Mouse (Mus musculus) heart, embryonic 13.5 days (tissue): ENCODE measurements around the gene Tcp11l2. TPM values are rescaled to one million over a fixed set of nuclear protein-coding genes. Genes with fewer than 3 reads are reported as not detected.

Experiments
- ATAC-seq: fragments of 200-750 bp; cut with Nextera tagmentation; 2 replicates; pipeline ENCODE4 v1.8.0; 2017; ENCODE audit warnings: moderate TSS enrichment; ENCODE audit not compliant: insufficient number of reproducible peaks, low FRiP score, low TSS enrichment; ENCODE audit errors: extremely low read depth
- H3K27ac ChIP-seq: fragments of 300-500 bp; sonication (generic); replicated peaks from 2 replicates; pipeline ENCODE4 v1.5.1; 2015; ENCODE audit warnings: moderate library complexity, mild to moderate bottlenecking, inconsistent platforms
- H3K27me3 ChIP-seq: fragments of 300-500 bp; sonication (generic); replicated peaks from 2 replicates; pipeline ENCODE4 v1.6.1; 2015; ENCODE audit warnings: mild to moderate bottlenecking, inconsistent platforms
- H3K36me3 ChIP-seq: fragments of 300-500 bp; sonication (generic); 2 replicates; pipeline ENCODE4 v1.6.1; 2015; ENCODE audit warnings: mild to moderate bottlenecking, inconsistent platforms
- H3K4me1 ChIP-seq: fragments of 300-500 bp; sonication (generic); 2 replicates; pipeline ENCODE4 v1.6.1; 2015; ENCODE audit warnings: inconsistent platforms
- H3K4me2 ChIP-seq: fragments of 300-500 bp; sonication (generic); 2 replicates; pipeline ENCODE4 v1.6.1; 2015; ENCODE audit warnings: inconsistent platforms, mild to moderate bottlenecking, moderate library complexity
- H3K4me3 ChIP-seq: fragments of 300-500 bp; sonication (generic); 2 replicates; pipeline ENCODE4 v1.5.1; 2015; ENCODE audit warnings: moderate library complexity, mild to moderate bottlenecking, inconsistent platforms
- H3K9ac ChIP-seq: fragments of 300-500 bp; sonication (generic); 2 replicates; pipeline ENCODE4 v1.6.1; 2015; ENCODE audit warnings: inconsistent platforms, mild to moderate bottlenecking, moderate library complexity
- H3K9me3 ChIP-seq: fragments of 300-500 bp; sonication (generic); 2 replicates; pipeline ENCODE4 v1.6.1; 2016; ENCODE audit warnings: inconsistent platforms
- WGBS: fragments of 180-500 bp; shearing (Covaris S2); methylation state at CpG from one replicate; pipeline ENCODE4 v1.1.7; 2015; ENCODE audit warnings: mixed read lengths; 5-methylcytosine and 5-hydroxymethylcytosine counted together
- polyA plus RNA-seq: library from polyadenylated mRNA; unstranded; fragments of >200 nt; fragmentation: Nextera tagmentation; extraction: Ambion mirVana; gene quantifications from 2 replicates; pipeline ENCODE4 v1.2.1, GENCODE M21; 2015

Tcp11l2 gene
- polyA plus RNA-seq, 1 experiment from 2014 or later, result 30.6 TPM

DNA sequence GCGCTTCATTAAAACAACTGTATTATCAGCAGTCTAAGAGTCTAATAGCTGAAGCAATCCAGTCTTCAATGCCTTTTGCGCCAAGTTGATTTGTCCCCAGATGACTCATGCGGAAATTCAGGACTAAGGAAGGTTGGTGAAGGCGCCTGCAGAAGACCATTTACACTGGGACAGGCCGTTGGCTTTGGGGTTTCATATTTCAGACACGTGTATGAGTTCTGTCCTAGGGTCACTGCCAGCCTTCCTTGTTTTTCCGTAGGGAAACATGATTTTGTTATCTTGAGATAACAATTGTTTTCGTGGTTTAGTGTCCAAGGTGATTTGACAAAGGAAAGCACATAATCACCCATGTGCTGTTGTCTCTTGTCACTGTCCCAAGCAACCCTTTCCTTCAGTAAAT is 4.8 kb downstream of the Tcp11l2 start:
- Histone ChIP-seq H3K4me3 (no peak overlapping the region), H3K4me2 (peak overlapping the region; percentile 90), H3K27ac (no peak overlapping the region), H3K9me3 (no peaks in the 10 kb centered on the region), H3K9ac (no peak overlapping the region), H3K36me3 (no peaks in the 10 kb centered on the region), H3K27me3 (no peaks in the 10 kb centered on the region), H3K4me1 (peaks cover 63% of the 10 kb centered on the region)
- 28% methylated on average over 8 of the region's 8 CpGs for WGBS
- no peak for ATAC-seq

DNA sequence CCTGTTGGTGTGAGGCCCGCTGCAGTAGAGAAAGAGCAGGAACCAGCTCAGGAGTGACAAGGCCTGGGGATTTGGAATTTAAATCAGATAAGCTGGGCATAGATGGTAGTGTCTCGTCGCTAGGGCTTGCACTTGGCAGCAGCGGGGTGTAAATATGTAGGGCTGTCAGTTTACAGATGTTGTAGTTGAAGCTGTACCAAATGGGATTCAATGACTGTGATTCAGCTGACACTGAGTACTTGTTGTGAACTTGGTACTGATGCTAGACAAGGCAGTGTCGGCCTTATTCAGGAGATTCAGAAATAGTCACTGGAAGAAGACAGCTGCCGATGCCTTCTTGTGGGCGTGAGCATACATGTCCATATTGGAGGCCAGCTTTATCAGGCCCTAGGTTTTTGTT is 5.8 kb downstream of the Tcp11l2 start:
- peak overlapping the region; percentile 21; the same call in 1 of the 2 replicates for H3K27ac ChIP-seq
- no peaks in the 10 kb centered on the region for H3K27me3 ChIP-seq
- no peaks in the 10 kb centered on the region for H3K9me3 ChIP-seq
- H3K4me3 ChIP-seq, result no peak overlapping the region
- 46% methylated on average over 7 of the region's 7 CpGs for WGBS
- no peak for ATAC-seq
- no peak overlapping the region for H3K4me2 ChIP-seq
- H3K9ac ChIP-seq, result no peak overlapping the region
- H3K36me3 ChIP-seq, result peaks cover under 1% of the 10 kb centered on the region; the same call in 1 of the 2 replicates
- H3K4me1 ChIP-seq, result peaks cover 63% of the 10 kb centered on the region

DNA sequence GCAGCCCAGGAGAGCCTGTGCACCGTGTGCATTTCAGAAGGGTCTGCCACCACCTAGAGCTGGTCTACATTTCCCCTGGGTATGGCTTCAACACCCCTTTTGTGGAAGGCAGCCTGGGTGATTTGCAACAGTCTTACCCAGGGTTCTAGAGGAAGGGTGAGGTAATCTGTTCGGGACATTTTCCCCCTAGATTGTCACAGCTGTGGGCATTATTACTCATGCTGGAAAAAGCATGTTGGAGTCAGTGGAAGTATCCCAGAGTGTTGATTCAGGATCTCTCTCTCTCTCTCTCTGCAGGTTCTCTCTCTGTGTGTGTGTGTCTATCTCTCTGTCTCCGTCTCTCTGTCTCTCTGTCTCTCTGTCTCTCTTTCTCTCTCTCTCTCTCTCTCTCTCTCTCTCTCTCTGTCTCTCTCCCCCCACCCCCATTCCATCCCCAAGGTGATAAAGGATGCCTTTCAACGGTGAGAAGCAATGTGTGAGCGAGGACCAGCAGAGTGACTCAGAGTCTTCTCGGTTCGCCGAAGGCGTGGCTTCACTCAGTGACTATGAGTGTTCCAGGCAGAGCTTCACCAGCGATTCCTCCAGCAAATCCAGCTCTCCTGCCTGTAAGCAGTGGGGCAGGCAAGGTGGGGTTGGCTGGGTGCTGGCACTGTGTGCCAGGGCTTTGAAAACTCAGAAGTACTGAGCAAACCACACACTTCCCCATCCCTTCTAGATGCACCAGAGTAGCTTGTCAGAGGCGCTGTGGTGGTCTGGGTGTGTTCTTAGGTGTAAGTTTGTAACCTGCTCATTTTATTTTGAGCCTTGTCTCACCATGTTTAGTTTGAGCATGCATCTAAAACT is 8.2 kb downstream of the Tcp11l2 start:
- H3K27ac ChIP-seq, result 0 out of 2 replicates have a peak overlapping the region, but pooled peaks have one; percentile 8
- H3K4me2 ChIP-seq, result peak overlapping the region; percentile 46
- no peaks in the 10 kb centered on the region for H3K27me3 ChIP-seq
- peaks cover 44% of the 10 kb centered on the region for H3K4me1 ChIP-seq
- H3K9ac ChIP-seq, result 0 out of 2 replicates have a peak overlapping the region, but pooled peaks have one; percentile 44
- no peaks in the 10 kb centered on the region for H3K9me3 ChIP-seq
- H3K36me3 ChIP-seq, result peaks cover 13% of the 10 kb centered on the region
- ATAC-seq, result no peak
- no peak overlapping the region for H3K4me3 ChIP-seq
- 28% methylated on average over 11 of the region's 11 CpGs for WGBS

DNA sequence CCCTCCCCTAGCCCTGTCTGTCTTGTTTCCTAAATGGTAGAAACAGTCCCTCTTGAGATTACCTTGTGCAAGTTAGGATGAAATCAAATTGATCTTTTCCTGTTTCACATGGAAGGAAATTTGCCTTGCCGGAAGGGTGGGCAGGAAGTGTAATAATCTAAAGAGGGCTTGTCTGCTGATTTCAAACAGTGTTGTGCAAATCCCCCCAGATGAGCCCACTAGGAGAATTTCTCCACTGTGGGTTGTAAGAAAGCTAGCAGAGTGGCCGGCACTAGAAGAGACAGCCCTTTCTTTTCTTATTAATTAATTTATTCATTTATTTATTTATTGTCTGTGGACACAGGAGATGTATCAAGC is 8.8 kb downstream of the Tcp11l2 start:
- H3K9ac ChIP-seq, result no peak overlapping the region
- WGBS, result 62% methylated on average over 2 of the region's 2 CpGs
- no peak for ATAC-seq
- H3K36me3 ChIP-seq, result peaks cover 19% of the 10 kb centered on the region
- H3K4me2 ChIP-seq, result peak overlapping the region; percentile 46
- H3K27ac ChIP-seq, result 0 out of 2 replicates have a peak overlapping the region, but pooled peaks have one; percentile 8
- no peaks in the 10 kb centered on the region for H3K9me3 ChIP-seq
- no peak overlapping the region for H3K4me3 ChIP-seq
- peaks cover 44% of the 10 kb centered on the region for H3K4me1 ChIP-seq
- H3K27me3 ChIP-seq, result no peaks in the 10 kb centered on the region

DNA sequence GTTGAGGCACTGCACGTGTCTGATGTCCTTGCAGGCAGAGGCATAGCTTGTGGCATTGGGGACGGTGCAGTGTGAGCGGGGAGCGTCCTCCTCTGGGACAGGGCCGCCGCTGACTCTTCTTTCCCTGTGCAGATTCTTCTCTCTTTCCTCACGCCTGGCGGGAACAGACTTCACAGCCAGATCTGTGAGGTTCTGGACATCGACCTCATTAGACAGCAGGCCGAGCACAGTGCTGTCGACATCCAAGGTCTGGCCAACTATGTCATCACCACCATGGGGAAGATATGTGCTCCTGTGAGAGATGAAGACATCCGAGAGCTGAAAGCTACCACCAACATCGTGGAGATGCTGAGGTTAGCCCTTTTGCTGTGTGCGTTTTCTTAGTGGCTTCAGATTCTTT is 14.5 kb downstream of the Tcp11l2 start:
- Histone ChIP-seq H3K4me3 (no peak overlapping the region), H3K9me3 (no peaks in the 10 kb centered on the region), H3K36me3 (peaks cover 57% of the 10 kb centered on the region), H3K27ac (no peak overlapping the region), H3K9ac (no peak overlapping the region), H3K4me2 (no peak overlapping the region), H3K4me1 (peaks cover under 1% of the 10 kb centered on the region; the same call in 1 of the 2 replicates), H3K27me3 (no peaks in the 10 kb centered on the region)
- WGBS, result 61% methylated on average over 14 of the region's 14 CpGs
- no peak for ATAC-seq

DNA sequence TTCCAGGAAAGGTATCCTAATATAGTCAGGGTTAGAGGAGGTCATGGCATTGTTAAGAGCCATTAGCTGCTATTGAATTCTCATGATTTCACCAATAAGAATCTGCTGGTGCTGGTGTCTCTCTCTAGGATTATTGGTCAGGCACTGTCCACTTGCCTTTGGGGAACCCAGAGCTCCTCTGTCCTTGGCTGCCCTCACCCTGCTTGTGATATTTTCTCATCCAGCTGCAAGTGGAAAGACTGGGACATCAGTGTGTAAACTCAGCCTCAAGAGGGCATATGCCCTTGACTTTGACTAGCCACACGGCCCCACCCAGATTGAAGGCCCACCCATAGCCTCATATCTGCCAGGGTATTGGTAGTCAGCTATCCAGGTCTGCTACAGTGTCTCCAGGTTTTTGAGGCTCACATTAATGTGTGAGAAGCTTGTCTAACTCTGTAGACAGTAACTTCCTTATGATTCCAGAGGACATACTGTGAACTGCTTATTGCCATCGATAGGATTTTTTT is 15.3 kb downstream of the Tcp11l2 start:
- Histone ChIP-seq H3K4me1 (peaks cover 5% of the 10 kb centered on the region), H3K36me3 (peaks cover 57% of the 10 kb centered on the region), H3K4me2 (no peak overlapping the region), H3K9me3 (no peaks in the 10 kb centered on the region), H3K9ac (no peak overlapping the region), H3K27ac (no peak overlapping the region), H3K4me3 (no peak overlapping the region), H3K27me3 (no peaks in the 10 kb centered on the region)
- no peak for ATAC-seq
- 79% methylated on average over 2 of the region's 2 CpGs for WGBS

DNA sequence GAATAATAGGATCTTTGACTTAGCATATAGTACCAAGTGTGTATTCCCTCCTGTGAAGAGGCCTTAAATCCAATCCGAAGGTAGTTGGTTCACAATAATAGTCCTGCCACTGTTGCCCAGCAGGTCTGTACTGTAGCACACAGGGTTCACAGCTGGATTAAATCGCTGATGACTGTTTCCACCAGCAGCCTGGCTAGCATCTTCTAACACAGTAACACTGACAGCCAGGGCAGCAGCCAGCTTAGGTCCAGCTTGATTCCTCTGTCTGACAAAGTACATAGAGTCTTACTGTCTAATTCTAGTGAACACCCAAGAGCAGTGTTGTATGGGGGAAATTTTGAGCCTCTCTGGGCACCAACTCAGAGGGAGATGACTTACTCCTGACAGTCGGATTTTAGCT is 16.3 kb downstream of the Tcp11l2 start:
- Histone ChIP-seq H3K4me3 (no peak overlapping the region), H3K4me1 (peaks cover 15% of the 10 kb centered on the region), H3K27ac (no peak overlapping the region), H3K36me3 (peaks cover 52% of the 10 kb centered on the region), H3K27me3 (no peaks in the 10 kb centered on the region), H3K4me2 (no peak overlapping the region), H3K9me3 (no peaks in the 10 kb centered on the region), H3K9ac (no peak overlapping the region)
- no peak for ATAC-seq
- WGBS, result 53% methylated on average over 3 of the region's 3 CpGs

DNA sequence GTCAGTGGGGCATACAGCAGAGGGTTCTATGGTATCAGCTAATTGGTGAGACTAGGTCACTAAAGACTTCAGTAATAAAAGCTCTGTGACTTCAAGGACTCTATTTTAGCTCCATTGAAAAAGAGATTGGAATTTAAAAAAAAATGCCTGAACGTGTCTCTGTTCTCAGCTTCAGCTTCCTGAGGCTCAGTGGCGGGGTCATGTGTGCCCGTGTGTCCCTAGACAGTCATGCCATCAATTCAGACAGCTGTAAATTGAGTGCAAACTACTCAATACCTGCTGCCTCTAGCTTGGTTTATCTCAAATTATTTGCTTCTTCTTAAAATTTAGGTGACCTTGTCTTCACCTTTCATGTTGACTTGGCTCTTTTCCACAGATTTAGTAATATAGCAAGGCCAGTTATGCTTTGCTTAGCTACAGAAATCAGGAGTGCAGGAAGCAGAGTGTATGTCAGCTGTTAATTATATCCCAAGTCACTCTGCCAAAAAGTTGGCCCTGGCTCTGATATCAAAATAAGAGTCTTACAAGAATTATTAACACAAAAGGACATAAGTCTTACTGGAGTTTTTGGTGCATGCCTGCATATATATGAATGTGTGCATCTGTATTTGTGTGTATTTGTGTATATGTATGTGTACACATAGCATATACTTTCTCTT is 20.8 kb downstream of the Tcp11l2 start:
- H3K27ac ChIP-seq, result peak overlapping the region; percentile 92
- H3K27me3 ChIP-seq, result no peaks in the 10 kb centered on the region
- peaks cover 15% of the 10 kb centered on the region for H3K4me1 ChIP-seq
- no peak for ATAC-seq
- H3K36me3 ChIP-seq, result peaks cover 25% of the 10 kb centered on the region
- no peak overlapping the region for H3K9ac ChIP-seq
- H3K4me2 ChIP-seq, result peak overlapping the region; percentile 25; the same call in 1 of the 2 replicates
- no peak overlapping the region for H3K4me3 ChIP-seq
- WGBS, result 13% methylated on average over 3 of the region's 3 CpGs
- no peaks in the 10 kb centered on the region for H3K9me3 ChIP-seq

DNA sequence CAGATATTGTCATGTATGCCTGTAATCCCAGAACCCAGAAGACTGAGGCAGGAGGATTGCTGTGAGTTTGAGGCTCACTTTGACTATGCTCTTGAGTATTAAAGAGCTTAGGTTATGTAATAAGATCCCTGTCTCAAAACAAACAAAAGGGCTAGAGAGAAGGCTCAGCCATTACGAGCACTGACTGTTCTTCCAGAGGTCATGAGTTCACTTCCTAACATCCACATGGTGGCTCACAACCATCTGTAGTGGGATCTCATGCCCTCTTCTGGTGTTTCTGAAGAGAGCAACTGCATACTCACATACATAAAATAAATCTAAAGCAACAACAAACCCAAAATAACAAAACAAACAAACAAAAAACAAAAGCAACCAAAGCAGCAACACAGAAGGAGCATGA is 21.7 kb downstream of the Tcp11l2 start:
- ATAC-seq, result no peak
- H3K4me3 ChIP-seq, result no peak overlapping the region
- H3K4me1 ChIP-seq, result peaks cover 15% of the 10 kb centered on the region
- no peaks in the 10 kb centered on the region for H3K27me3 ChIP-seq
- H3K27ac ChIP-seq, result peak overlapping the region; percentile 92
- H3K9me3 ChIP-seq, result no peaks in the 10 kb centered on the region
- H3K36me3 ChIP-seq, result peaks cover 16% of the 10 kb centered on the region
- H3K4me2 ChIP-seq, result no peak overlapping the region
- 63% methylated on average over 1 of the region's 1 CpGs for WGBS
- H3K9ac ChIP-seq, result no peak overlapping the region

DNA sequence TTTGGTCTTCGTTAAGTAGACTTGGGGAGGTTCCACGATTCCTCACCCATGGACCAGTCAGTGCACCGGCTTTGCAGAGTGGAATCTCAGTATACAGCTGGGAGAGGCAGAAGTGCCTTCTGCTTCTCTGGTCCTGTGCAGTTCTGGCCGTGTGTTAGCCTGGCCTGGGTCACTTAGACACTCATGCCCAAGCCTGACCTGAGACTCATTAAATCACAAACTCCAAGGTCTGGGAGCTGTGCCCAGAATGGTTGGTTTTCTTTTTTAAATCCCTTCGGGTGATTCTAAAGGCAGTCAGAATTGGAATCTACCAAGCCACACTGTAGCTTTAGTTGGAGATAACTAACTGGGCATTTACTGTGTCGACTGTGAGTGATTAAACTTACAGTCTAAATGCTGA is 23.7 kb downstream of the Tcp11l2 start:
- no peak overlapping the region for H3K4me3 ChIP-seq
- no peak for ATAC-seq
- peaks cover 15% of the 10 kb centered on the region for H3K4me1 ChIP-seq
- WGBS, result 76% methylated on average over 6 of the region's 6 CpGs
- H3K36me3 ChIP-seq, result peaks cover 10% of the 10 kb centered on the region
- no peaks in the 10 kb centered on the region for H3K27me3 ChIP-seq
- no peaks in the 10 kb centered on the region for H3K9me3 ChIP-seq
- no peak overlapping the region for H3K4me2 ChIP-seq
- H3K9ac ChIP-seq, result no peak overlapping the region
- H3K27ac ChIP-seq, result no peak overlapping the region

DNA sequence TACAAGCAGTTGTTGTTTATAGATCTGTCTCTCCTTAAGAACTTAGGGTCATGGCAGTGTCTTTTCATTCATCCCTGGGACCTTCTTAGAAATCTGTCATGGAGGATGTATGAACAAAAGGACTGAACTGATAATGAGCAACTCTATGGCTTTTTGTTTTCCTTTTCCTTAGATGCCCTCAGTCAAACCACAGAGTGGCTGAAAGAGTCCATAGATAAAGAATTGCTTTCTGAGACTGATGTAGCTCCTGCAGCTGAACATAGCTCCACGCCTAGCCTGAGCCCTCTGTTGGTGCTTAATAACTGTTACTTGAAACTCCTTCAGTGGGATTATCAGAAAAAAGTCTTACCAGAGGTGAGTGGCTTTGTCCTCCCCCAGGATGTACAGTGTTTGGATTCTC is 27.9 kb downstream of the Tcp11l2 start:
- Histone ChIP-seq H3K36me3 (peaks cover 27% of the 10 kb centered on the region), H3K4me2 (no peak overlapping the region), H3K27me3 (no peaks in the 10 kb centered on the region), H3K4me1 (peaks cover 12% of the 10 kb centered on the region), H3K27ac (no peak overlapping the region), H3K9ac (no peak overlapping the region), H3K4me3 (no peak overlapping the region), H3K9me3 (no peaks in the 10 kb centered on the region)
- ATAC-seq, result no peak
- WGBS, result 74% methylated on average over 1 of the region's 1 CpGs
